Mouse (Mus musculus) cerebellum, adult 9-11 months (tissue): Measurements from ENCODE around the gene Atp4a.

Experiments
- DNase-seq: peaks from one replicate; pipeline ENCODE4 v3.0.0; 2022

Gene Atp4a

GRCm38 (mm10) chr7:30711942-30712341, at the start of gene Atp4a:
Gene Atp4a, plus strand, starts transcription at chr7:30712209.
- no peak for DNase-seq

GRCm38 (mm10) chr7:30664529-30665200, 47.3 kb upstream of the Atp4a start, which contains the start of gene Haus5:
Gene Haus5, minus strand, starts transcription at chr7:30664994.
- peak; percentile 90 for DNase-seq

- peak; percentile 42 for DNase-seq
Observed at GRCm38 (mm10) chr7:30665321-30665720, 46.7 kb upstream of the Atp4a start.

DNA sequence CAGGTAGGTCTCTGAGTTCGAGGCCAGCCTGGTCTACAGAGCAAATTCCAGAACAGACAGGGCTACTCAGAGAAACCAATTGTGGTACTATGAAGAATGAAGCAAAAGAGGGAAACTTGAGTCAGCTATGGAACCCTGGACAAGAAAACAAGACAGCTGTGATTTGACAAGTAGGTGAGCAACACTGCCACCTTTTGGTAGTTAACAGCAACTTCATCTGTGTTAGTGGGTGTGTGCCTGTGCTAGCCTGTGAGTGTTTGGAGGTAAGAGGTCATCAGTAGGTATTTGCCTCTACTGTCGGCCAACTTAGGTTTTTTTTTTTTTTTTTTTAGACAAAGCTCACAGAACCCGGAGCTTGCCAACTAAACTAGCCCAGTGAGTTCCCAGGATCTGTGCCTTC, 42.8 kb upstream of the Atp4a start:
- DNase-seq, result no peak

DNA sequence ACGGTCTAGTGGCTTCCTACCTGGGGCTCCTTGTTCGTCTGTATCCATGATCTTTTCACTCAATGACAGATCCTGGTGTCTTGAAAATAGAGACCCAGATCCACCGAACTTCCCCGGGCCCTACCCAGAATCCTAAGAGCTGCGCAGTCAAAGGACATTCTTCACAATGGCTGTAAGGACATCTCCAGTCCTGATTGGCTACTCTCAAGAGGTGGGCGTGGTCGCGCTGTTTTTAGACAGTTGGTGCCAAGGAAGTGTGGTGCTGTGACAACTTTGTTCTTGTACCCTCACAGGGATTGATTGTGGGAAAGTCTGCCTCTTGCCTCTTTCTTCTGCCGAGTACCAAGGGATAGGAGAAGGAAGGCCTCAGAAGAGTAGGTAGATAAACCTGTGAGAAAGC, 40.5 kb upstream of the Atp4a start, which contains the start of gene Pmis2:
TSS of gene Pmis2 (minus strand) at position 126 of the 400 bp plus-strand sequence.
- DNase-seq, result no peak

DNA sequence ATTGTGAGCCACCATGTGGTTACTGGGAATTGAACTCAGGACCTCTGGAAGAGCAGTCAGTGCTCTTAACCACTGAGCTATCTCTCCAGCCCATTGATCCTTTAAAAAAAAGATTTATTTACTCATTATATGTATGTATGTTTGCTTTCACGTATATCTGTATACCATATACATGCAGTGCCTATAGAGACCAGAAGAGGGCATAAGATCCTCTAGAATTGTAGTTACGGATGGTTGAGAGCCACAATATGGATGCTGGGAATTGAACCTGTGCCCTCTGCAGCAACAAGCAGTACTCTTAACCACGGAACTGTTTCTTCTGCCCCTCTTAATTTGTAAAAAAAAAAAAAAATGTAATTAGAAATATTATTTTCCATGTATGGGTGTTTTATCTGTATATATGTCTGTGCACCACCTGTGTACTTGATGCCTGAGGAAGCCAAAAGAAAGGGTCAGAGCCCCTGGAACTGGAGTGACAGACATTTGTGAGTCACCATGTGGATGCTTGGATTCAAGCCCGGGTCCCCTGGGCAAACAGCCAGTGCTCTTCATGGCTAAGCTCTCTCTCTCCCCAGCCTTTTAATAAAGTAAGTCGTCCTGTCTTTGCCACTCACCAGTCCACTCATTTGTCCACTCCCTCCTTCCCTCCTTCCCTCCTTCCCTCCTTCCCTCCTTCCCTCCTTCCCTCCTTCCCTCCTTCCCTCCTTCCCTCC, 33.6 kb upstream of the Atp4a start:
- no peak for DNase-seq

- no peak for DNase-seq
Observed at GRCm38 (mm10) chr7:30681897-30682296, 30.1 kb upstream of the Atp4a start.

- no peak for DNase-seq
Observed at GRCm38 (mm10) chr7:30683425-30683824, 28.6 kb upstream of the Atp4a start.

DNA sequence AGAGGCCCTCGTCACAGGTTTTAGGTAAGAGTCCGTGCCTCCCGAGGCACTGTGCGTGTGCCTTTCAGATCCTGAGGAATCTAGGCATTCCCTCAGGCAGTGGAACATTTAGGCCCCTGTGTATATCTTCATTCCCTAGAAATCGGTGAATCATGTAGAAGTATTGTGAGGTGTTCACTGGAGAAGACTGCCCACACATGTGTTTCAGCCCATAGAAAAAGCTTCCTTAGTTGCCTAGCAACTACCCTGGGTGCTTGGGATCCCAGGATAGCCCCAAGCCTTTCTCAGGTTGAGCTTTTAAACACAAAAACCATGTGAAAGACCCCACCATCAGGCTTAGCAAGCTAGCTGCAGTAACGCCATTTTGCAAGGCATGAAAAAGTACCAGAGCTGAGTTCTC, 23.7 kb upstream of the Atp4a start:
- no peak for DNase-seq

GRCm38 (mm10) chr7:30698101-30698500, 13.9 kb upstream of the Atp4a start:
- DNase-seq, result no peak

GRCm38 (mm10) chr7:30698589-30698988, 13.4 kb upstream of the Atp4a start, which contains the start of gene 2200002J24Rik:
Gene 2200002J24Rik, plus strand, starts transcription at chr7:30698926.
- DNase-seq, result no peak

- no peak for DNase-seq
Observed at GRCm38 (mm10) chr7:30706214-30706882, 5.7 kb upstream of the Atp4a start.

DNA sequence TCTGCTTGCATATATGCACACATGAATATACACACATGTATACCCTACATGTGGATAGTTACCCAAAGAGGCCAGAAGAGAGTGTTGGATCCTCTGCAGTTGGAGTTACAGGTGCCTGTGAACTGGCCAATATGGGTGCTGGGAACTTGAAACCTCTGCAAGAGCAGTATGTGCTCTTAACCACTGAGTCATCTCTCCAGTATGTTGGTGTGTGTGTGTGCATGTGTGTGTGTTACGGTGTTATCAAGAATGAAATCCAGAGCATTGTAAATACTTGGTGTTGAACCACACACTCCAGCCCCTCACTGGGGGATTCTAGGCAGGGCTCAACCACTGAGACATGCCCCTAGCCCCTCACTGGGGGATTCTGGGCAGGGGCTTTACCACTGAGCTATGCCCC, 4.6 kb upstream of the Atp4a start:
- DNase-seq, result no peak

DNA sequence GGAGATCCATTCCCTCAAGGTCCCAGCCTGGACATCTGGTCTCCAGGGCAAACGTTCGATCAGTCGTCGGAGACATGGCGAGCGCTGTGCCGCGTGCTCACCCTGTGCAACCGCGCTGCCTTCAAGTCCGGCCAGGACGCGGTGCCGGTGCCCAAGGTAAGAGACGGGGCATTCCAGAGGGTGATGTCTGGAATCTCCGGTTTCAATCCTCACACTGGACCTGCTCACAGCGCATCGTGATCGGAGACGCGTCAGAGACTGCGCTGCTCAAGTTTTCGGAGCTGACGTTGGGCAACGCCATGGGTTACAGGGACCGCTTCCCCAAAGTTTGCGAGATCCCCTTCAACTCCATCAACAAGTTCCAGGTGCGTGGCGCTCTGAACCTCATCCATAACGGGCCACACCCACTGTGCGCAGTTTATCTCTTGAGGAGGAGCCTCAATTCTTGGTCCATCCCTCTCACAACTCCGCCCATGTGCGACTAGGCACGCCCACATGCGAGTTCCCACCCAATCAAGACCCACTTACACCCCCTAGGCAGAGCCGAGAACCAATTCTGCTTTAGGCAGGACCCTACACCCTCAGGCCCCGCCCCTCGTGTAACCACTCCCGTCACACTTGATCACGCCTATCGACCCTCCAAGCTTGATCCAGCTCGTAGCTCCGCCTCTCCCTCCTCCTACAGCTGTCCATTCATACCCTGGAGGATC, 5.2 kb downstream of the Atp4a start:
- no peak for DNase-seq

DNA sequence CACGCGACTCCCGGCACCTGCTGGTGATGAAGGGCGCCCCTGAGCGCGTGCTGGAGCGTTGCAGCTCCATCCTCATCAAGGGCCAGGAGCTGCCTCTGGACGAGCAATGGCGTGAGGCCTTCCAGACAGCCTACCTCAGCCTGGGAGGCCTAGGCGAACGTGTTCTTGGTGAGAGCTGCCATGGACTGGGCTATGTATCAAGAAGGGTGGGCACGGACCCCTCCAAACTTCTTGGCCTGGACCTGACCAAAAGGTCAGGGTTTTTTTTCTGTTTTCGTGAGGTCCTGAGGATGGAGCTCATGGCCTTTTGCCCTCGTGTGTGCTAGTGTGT, 5.7 kb downstream of the Atp4a start:
- DNase-seq, result no peak

- DNase-seq, result no peak
Observed at GRCm38 (mm10) chr7:30719669-30720068, 7.7 kb downstream of the Atp4a start.

DNA sequence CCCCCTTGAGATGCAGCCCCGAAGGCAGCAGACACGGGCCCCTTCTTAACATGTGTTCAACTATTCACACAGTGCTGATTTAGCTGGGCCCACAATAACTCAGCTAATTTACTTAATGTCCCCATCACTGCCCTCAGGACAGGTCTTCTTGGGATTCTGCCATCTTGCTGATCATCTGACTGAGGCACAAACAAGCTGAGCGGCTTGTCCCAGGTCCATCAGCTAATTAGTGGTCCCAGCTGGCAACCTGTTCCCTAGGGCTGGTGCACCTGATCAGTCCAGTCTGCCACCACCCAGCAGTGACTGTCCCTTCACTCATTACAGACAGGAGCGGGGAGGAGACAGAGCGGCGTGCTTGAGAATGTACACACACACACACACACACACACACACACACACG, 9.3 kb downstream of the Atp4a start:
- DNase-seq, result peak; percentile 55

- DNase-seq, result no peak
Observed at GRCm38 (mm10) chr7:30723274-30723953, 11.4 kb downstream of the Atp4a start.

DNA sequence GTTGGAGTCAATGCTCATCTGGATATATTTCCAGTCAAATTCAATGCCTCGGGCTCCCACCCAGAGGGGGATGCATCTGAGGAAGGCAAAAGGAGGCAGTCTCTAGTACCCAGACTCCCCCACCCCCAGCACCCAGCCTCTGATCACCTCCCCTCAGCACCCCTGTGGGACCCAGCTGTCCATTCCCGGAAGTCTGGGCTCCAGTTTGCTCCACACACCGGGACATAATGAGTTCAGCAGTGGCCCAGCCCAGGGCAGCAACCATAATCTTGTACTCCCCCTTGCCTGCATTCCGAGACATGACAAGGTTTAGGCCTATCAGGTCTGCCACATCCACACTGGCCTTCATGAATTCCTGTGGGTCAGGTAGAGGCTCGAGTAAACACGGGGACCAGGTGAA, 16.2 kb downstream of the Atp4a start:
- DNase-seq, result peak; percentile 48

- no peak for DNase-seq
Observed at GRCm38 (mm10) chr7:30728739-30729395, 16.9 kb downstream of the Atp4a start.

GRCm38 (mm10) chr7:30729396-30730063, 17.5 kb downstream of the Atp4a start, which contains the start of gene Tmem147:
Gene Tmem147, minus strand, starts transcription at chr7:30729540.
- DNase-seq, result peak; percentile 97
